Mouse (Mus musculus): ENCODE measurements around the gene Cnbp. TPM values are rescaled to one million over a fixed set of nuclear protein-coding genes. Genes with fewer than 3 reads are reported as not detected.
A peak's percentile ranks its signal among the peaks of the same experiment; 100 is the strongest.

Gene Cnbp
- polyA plus RNA-seq, 1 experiment from 2014 or later = 1,055 TPM

DNA sequence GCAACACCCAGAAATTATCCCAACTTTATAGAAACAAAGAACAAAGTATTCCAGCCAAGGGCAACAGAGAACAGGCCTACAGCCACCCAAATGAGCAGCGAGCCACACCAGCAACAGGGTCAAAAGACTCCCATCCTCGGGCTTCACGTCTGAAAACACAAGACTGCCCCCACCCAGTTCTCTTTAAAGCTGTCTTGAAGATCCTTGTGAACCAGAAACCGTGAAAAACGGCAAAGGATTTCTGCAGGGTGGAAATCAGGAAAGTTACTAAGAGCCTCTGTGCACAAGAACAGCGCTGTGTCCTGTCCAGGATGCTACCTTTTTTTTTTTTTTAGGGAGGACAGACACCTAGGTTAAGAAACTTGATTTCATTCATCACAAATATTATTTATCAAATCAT, 40.6 kb downstream of the Cnbp start:
- WGBS = 38% methylated on average over 6 of the region's 6 CpGs
- Histone ChIP-seq H3K9ac (peak overlapping the region; percentile 80; the same call in 1 of the 2 replicates), H3K36me3 (replicated peaks) (peaks cover 14% of the 10 kb centered on the region), H3K4me2 (peak overlapping the region; percentile 93), H3K27ac (no peak overlapping the region), H3K4me1 (peaks cover 19% of the 10 kb centered on the region), H3K4me3 (replicated peaks) (peak overlapping the region; percentile 73), H3K27me3 (no peaks in the 10 kb centered on the region), H3K9me3 (no peaks in the 10 kb centered on the region)
- no peak for ATAC-seq (ENCODE audit: low FRiP score)

DNA sequence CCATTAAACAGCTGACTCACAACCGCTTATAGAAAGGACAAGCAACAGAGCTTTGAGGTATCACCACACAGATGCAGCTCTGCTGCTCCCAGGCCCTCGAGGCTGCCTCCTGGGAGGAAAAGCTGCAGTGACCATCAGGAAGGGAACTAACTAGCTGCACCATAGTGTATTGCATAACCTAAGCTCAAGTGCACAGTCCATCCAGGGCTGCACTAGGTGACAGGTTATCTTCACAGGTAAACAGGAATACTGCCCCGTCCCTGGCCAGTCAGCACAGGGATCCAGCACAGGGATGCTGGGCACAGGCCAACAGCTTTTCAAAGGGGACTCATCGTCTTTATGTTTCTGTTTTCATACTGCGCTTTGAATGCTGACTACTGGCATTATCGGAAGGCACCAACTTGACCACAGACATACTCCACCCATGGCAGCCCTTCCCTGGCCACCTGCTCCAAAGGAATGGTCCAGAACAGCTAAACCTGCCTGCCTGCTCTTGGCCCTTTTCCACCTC, 41.2 kb downstream of the Cnbp start:
- no peaks in the 10 kb centered on the region for H3K27me3 ChIP-seq
- H3K4me2 ChIP-seq = no peak overlapping the region
- H3K4me3 ChIP-seq (replicated peaks) = no peak overlapping the region
- no peak overlapping the region for H3K9ac ChIP-seq
- H3K27ac ChIP-seq = no peak overlapping the region
- H3K9me3 ChIP-seq = no peaks in the 10 kb centered on the region
- H3K36me3 ChIP-seq (replicated peaks) = peaks cover 11% of the 10 kb centered on the region
- no peak for ATAC-seq (ENCODE audit: low FRiP score)
- H3K4me1 ChIP-seq = peaks cover 19% of the 10 kb centered on the region
- 90% methylated on average over 6 of the region's 6 CpGs for WGBS

DNA sequence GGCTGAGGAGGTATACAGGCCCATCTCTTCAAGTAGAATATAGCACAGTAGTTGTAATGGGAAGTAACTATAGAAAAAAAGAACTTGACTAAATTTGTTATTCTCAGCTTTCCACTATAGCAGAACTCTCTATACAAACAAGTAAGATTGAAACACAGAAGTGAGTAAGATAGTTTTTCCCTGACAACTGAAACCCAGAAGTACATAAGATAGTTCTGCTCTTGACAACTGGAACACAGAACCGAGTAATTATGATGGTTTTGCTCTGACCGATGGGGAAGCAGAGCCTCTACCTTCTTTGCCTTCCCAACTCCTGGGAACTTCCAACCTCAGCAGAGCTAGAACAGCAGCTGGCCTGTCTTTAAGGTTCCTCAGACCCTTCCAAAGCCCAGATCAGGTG, 41.8 kb downstream of the Cnbp start:
- 94% methylated on average over 2 of the region's 2 CpGs for WGBS
- Histone ChIP-seq H3K4me2 (no peak overlapping the region), H3K36me3 (replicated peaks) (peaks cover 11% of the 10 kb centered on the region), H3K27me3 (no peaks in the 10 kb centered on the region), H3K27ac (no peak overlapping the region), H3K9ac (no peak overlapping the region), H3K9me3 (no peaks in the 10 kb centered on the region), H3K4me1 (peaks cover 19% of the 10 kb centered on the region), H3K4me3 (replicated peaks) (no peak overlapping the region)
- ATAC-seq (ENCODE audit: low FRiP score) = no peak

DNA sequence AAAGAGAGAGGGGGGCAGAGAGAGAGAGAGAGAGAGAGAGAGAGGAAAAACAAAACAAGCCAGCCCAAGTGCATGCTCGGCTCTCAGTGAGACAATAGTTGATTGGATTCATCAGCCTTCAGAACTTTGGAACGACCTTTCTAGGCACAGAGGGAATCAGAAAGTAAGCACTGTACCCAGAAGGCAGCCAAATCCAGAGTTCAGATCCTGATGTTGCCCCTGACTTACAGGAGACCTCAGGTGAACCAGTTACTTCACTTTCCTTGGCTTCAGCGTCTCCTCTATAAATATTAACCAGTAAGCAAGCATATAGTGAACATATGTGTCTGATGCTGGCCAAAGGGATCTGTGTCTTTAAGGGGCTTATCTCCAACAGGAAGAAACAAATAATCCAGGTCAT, 42.4 kb downstream of the Cnbp start:
- Histone ChIP-seq H3K4me1 (peaks cover 19% of the 10 kb centered on the region), H3K9me3 (no peaks in the 10 kb centered on the region), H3K27me3 (no peaks in the 10 kb centered on the region), H3K4me2 (no peak overlapping the region), H3K4me3 (replicated peaks) (no peak overlapping the region), H3K36me3 (replicated peaks) (peaks cover 6% of the 10 kb centered on the region), H3K9ac (no peak overlapping the region), H3K27ac (no peak overlapping the region)
- WGBS = 84% methylated on average over 3 of the region's 3 CpGs
- no peak for ATAC-seq (ENCODE audit: low FRiP score)

DNA sequence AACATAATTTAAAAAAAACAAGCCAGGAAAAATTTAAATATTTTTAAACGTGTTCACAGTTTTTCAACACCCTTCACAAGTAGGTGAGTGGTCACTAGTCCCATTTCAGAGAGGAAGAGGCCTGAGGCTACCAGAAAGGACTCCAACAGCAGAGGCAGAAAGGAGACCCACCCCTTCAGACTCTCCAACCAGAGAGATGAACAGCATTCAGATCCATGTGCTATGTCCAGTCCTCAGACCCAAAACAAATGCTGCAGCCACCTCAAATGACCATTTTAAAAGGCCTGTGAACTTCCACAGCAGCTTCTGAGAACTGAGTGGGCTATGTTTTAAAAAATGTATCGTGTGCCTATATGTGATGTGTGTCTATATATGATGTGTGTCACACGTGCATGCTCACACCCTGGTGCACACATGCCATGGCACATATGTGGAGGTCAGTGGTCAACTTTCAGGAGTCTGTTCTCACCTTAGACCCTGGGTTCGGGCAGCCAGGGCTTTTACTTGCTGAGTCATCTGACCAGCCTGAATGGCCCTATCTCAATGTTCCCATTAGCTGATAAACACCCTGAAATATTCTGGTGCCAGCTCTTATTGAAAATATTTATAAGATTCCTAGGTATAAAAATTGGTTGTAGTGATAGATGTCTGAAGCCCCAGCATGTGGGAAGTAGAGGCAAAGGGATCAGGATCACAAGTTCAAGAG, 43.0 kb downstream of the Cnbp start:
- no peak overlapping the region for H3K4me3 ChIP-seq (replicated peaks)
- no peaks in the 10 kb centered on the region for H3K27me3 ChIP-seq
- no peak overlapping the region for H3K4me2 ChIP-seq
- 86% methylated on average over 4 of the region's 4 CpGs for WGBS
- no peaks in the 10 kb centered on the region for H3K9me3 ChIP-seq
- no peak for ATAC-seq (ENCODE audit: low FRiP score)
- H3K27ac ChIP-seq = no peak overlapping the region
- no peak overlapping the region for H3K9ac ChIP-seq
- no peaks in the 10 kb centered on the region for H3K36me3 ChIP-seq (replicated peaks)
- peaks cover 19% of the 10 kb centered on the region for H3K4me1 ChIP-seq

DNA sequence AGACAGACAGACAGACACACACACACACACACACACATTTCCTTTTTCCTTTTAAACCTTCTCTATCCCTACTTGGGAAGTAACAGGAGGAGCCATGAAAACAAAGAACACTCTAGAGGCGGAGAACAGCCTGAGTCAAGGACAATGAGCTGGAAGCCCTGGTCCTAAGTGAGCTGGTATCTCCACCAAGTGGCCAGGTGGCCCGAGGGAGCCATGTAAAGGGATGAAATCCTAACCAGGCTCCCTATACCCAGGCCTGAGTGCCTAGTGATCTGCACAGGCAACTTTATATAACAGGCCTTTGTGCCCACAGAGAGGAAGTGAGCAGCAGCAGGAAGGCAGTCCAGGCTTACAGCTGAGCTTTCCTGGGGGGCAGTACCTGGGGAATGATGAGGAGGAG, 44.0 kb downstream of the Cnbp start:
- no peaks in the 10 kb centered on the region for H3K36me3 ChIP-seq (replicated peaks)
- H3K27ac ChIP-seq = no peak overlapping the region
- no peaks in the 10 kb centered on the region for H3K27me3 ChIP-seq
- no peak overlapping the region for H3K4me3 ChIP-seq (replicated peaks)
- H3K9me3 ChIP-seq = no peaks in the 10 kb centered on the region
- no peak overlapping the region for H3K9ac ChIP-seq
- WGBS = 57% methylated on average over 2 of the region's 2 CpGs
- H3K4me1 ChIP-seq = peaks cover 11% of the 10 kb centered on the region
- ATAC-seq (ENCODE audit: low FRiP score) = no peak
- H3K4me2 ChIP-seq = no peak overlapping the region

DNA sequence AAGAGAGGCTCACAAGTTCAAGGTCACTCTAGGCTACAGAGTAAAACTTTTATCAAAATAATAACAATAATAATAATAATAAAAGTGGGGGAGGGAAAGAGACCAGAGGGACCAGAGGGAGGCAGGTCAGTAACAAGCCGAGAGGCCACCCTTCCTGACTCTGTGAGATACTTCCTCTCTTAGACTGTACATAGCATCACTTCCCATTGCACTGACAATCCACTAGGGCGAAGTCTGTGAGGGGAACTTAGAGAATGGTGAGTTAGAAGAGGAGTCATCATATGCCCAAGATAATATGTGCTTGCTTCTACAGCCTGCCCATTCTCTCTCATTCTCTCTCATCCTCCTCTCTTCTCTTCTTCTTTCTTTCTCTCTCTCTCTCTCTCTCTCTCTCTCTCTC, 44.9 kb downstream of the Cnbp start:
- WGBS = 79% methylated on average over 2 of the region's 2 CpGs
- H3K9ac ChIP-seq = no peak overlapping the region
- H3K36me3 ChIP-seq (replicated peaks) = no peaks in the 10 kb centered on the region
- H3K4me3 ChIP-seq (replicated peaks) = no peak overlapping the region
- no peak overlapping the region for H3K4me2 ChIP-seq
- no peak overlapping the region for H3K27ac ChIP-seq
- no peak for ATAC-seq (ENCODE audit: low FRiP score)
- H3K9me3 ChIP-seq = no peaks in the 10 kb centered on the region
- peaks cover 9% of the 10 kb centered on the region for H3K4me1 ChIP-seq
- H3K27me3 ChIP-seq = no peaks in the 10 kb centered on the region

DNA sequence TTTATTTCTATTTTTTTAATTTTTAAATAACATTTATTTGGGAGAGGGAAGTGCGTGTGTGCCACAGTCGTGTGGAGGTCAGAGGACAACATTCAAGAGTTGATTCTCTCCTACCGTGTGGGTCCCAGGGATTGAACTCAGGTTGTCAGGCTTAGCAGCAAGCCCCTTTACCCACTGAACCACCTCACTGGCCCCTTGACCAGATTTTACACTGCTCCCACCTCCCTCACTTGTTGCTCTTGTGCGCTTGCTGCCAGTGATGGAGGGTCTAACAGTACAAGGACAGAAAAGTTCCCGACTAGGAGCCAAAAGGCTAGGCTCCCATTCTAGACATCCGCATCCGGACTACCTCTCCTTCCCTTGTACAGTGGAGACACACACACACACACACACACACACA, 45.5 kb downstream of the Cnbp start:
- no peak for ATAC-seq (ENCODE audit: low FRiP score)
- 94% methylated on average over 7 of the region's 7 CpGs for WGBS
- H3K27ac ChIP-seq = no peak overlapping the region

DNA sequence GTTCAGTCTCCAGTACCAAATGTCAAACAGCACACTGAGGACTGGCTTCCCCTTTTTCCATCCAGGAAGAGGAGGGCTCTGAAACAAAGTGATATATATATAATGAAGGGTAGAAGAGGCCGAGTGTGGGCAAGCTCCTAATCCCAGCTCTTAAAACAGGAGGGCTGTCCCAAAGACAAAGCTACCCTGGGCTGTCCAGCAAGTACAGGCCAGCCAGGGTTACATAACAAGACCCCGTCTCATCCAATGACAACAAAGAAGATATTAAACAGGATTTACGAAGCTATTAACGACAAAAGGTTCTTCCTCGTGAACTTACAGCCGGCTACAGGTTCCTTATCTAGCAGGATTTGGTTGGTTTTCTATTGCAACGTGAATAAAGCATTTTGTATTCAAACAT, 46.0 kb downstream of the Cnbp start:
- Histone ChIP-seq H3K9me3 (no peaks in the 10 kb centered on the region), H3K4me3 (replicated peaks) (no peak overlapping the region), H3K4me2 (no peak overlapping the region), H3K4me1 (no peaks in the 10 kb centered on the region), H3K36me3 (replicated peaks) (no peaks in the 10 kb centered on the region), H3K27ac (no peak overlapping the region), H3K27me3 (no peaks in the 10 kb centered on the region), H3K9ac (no peak overlapping the region)
- 83% methylated on average over 7 of the region's 7 CpGs for WGBS
- ATAC-seq (ENCODE audit: low FRiP score) = no peak

More for the DNA sequence above, 45.5 kb downstream of the Cnbp start:
- H3K9me3 ChIP-seq = no peaks in the 10 kb centered on the region
- H3K9ac ChIP-seq = no peak overlapping the region
- no peak overlapping the region for H3K4me3 ChIP-seq (replicated peaks)
- H3K36me3 ChIP-seq (replicated peaks) = no peaks in the 10 kb centered on the region
- H3K4me2 ChIP-seq = no peak overlapping the region
- H3K4me1 ChIP-seq = peaks cover 3% of the 10 kb centered on the region; the same call in 1 of the 2 replicates
- no peaks in the 10 kb centered on the region for H3K27me3 ChIP-seq

DNA sequence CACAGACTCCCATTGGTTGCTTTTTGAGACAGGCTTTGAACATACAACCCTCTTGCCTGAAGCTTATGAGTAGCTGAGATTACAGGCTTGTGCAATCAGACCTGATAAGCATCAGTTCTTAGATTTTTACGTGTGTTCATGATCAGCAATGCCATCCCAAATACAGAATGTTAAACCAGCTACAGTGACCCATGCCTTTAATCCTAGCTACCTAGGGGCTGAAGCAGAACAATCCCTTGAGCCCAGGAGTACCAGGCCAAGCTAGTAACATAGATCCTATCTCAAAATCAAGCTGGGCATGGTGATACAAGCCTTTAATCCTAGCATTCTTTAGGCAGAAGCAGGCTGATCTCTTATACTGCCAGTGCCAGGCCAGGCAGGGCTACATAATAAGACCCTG, 46.9 kb downstream of the Cnbp start:
- Histone ChIP-seq H3K27ac (no peak overlapping the region), H3K4me1 (no peaks in the 10 kb centered on the region), H3K27me3 (no peaks in the 10 kb centered on the region), H3K36me3 (replicated peaks) (no peaks in the 10 kb centered on the region), H3K9ac (no peak overlapping the region), H3K4me2 (no peak overlapping the region), H3K4me3 (replicated peaks) (no peak overlapping the region), H3K9me3 (no peaks in the 10 kb centered on the region)
- 93% methylated on average over 1 of the region's 1 CpGs for WGBS
- no peak for ATAC-seq (ENCODE audit: low FRiP score)

DNA sequence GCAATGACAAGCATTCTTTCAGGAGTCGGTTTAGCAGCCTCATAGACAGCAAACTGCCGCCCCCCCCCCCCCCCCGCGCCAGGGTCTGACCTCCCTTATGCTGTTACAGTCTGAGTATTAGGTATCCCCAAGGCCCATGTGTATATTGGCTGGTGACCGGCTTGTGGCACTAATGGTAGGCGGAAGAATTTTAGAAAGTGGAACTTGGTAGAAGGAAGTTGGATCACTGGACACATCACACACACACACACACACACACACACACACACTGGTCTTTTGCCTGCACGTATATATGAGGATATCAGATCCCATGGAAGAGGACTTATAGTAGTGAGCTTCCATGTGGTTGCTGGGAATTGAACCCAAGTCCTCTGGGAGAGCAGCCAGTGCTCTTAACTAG, 48.4 kb downstream of the Cnbp start:
- 85% methylated on average over 7 of the region's 7 CpGs for WGBS
- H3K9me3 ChIP-seq = no peaks in the 10 kb centered on the region
- H3K27ac ChIP-seq = no peak overlapping the region
- H3K9ac ChIP-seq = no peak overlapping the region
- no peak overlapping the region for H3K4me3 ChIP-seq (replicated peaks)
- ATAC-seq (ENCODE audit: low FRiP score) = no peak
- no peaks in the 10 kb centered on the region for H3K4me1 ChIP-seq
- H3K27me3 ChIP-seq = no peaks in the 10 kb centered on the region
- no peak overlapping the region for H3K4me2 ChIP-seq
- no peaks in the 10 kb centered on the region for H3K36me3 ChIP-seq (replicated peaks)

DNA sequence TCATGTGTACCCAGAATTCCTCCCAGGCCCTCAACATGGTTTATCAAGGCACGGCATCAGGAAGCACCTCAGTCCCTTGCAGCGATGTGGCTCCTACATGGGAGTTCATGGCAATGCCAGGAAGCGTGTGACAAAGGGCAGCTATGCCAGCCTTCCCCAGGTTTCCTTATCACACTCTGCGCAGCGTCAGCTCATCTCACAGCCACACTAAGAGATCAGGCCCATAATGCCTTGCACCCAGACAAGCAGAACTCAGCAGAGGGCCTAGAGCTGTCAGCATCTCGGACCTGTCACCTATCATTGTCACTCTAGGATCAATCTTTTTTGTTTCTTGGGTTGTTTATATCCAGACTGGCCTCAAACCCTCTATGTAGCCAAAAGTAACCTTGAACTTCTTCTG, 51.3 kb downstream of the Cnbp start:
- Histone ChIP-seq H3K4me2 (no peak overlapping the region), H3K9ac (no peak overlapping the region), H3K9me3 (no peaks in the 10 kb centered on the region), H3K4me3 (replicated peaks) (no peak overlapping the region), H3K27me3 (no peaks in the 10 kb centered on the region), H3K4me1 (no peaks in the 10 kb centered on the region), H3K27ac (no peak overlapping the region), H3K36me3 (replicated peaks) (no peaks in the 10 kb centered on the region)
- 86% methylated on average over 6 of the region's 6 CpGs for WGBS
- ATAC-seq (ENCODE audit: low FRiP score) = no peak

DNA sequence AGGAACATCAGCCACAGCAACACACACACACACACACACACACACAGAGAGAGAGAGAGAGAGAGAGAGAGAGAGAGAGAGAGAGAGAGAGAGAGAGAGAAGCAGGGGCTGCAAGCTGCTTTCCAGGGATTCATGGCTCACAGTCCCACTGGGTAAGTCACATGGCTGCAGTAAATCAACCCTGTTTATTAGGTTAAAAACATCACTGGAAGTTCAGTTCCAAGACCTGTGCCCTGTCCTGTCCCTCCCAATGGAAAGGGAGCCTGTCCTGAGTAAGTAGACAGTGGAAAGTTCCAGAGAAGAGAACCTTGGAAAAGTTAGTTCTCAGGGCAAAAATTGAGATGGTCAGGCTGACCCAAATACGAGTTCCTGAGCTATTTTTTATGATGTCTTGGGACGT, 53.6 kb downstream of the Cnbp start:
- no peaks in the 10 kb centered on the region for H3K27me3 ChIP-seq

More for the DNA sequence above, 53.6 kb downstream of the Cnbp start:
- Histone ChIP-seq H3K9ac (no peak overlapping the region), H3K36me3 (replicated peaks) (0 out of 2 replicates have a peak, but pooled peaks cover 5% of the 10 kb centered on the region), H3K4me1 (no peaks in the 10 kb centered on the region), H3K9me3 (no peaks in the 10 kb centered on the region), H3K4me3 (replicated peaks) (no peak overlapping the region), H3K27ac (no peak overlapping the region), H3K4me2 (no peak overlapping the region)
- ATAC-seq (ENCODE audit: low FRiP score) = no peak
- WGBS = 51% methylated on average over 2 of the region's 2 CpGs

Data from forebrain, embryonic 12.5 days (tissue).